Mouse (Mus musculus) thymus, postnatal 4 days (tissue): ENCODE measurements around the gene Slc22a27.
"Not testable (repeated sequence)": the region's sequence is repeated elsewhere in the genome, so short reads cannot be mapped to it uniquely, and the experiment has no call there.

Source experiments
- DNase-seq: peaks from one replicate; pipeline ENCODE4 v3.0.0; 2021

Gene Slc22a27

DNA sequence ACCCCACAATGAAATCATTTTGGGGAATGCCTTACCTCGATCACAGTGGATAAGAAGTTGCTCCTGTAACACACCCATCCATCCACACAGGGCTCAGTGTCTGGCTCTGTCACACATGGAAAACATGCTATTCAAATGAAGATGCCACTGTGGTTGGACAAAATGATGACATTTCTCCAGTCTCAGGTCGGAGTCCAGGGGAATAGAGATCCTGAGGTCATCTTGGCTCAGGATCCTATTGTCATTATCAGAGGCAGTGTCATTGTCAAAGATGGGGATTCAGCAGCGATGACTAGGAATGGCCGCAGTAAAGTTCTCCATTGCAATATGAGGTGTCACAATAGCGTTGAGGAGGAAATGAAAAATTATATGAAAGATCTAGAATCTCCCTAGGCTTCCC, at the start of gene Slc22a27:
Slc22a27 (minus strand) TSS at position 101 of the 400 bp plus-strand sequence.
- not testable (repeated sequence) for DNase-seq

- not testable (repeated sequence) for DNase-seq
Observed at GRCm38 (mm10) chr19:8011596-8011995, 45.8 kb upstream of the Slc22a27 start.

DNA sequence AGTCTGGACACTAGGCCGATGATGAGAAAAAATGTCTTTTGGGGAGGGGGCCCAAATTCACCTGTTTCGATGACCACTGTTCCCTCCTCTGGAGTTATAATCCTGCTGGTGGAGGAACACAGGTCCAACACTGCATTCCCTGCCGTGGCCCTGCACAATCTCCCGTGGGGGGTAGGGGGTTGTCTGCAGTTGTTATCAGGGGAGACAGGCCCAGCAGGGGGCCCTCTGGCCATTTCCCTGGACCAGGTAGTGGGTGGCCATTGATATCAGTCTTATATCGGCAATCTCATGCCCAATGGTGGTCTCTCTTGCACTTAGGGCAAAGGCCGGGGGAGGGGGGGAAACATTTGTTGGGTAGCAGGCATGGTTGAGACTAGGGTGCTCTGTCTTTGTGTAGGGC, 43.3 kb upstream of the Slc22a27 start:
- not testable (repeated sequence) for DNase-seq

DNA sequence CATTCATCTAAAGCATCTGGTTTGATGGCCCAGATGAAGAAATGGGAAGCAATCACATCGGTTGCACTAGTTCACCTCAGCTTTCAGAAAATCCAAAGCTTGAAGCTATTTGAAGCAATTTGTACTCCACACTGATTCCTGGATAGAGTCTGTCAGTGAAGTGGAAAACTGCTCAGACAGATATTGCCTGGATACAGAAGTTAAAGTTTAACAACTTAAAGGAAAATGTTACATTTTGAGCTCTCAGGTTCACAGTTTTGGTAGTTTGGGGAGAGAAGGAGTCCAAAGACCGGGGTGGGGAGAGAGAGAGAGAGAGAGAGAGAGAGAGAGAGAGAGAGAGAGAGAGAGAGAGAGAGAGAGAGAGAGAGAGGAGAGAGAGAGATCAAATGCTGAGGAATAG, 2.9 kb upstream of the Slc22a27 start:
- DNase-seq = no peak

DNA sequence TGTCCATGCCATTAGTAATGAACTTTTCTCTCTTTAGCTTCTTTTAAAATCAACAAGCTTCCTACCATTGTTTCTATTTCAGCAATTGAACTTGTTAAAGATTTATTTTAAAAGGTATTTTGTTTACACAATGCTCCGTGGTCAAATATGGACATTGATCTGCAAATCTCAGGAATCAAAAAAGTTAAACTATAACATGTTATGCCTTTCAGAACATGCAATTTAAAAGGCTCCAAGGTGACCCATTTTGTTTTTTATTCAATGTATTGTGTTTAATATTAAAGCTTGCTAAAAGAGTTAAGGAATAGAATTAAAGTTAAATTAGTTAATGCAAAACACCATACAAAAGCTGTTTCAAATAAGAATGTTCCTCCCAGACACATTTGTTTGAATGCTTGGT, 723 bp upstream of the Slc22a27 start:
- not testable (repeated sequence) for DNase-seq

- not testable (repeated sequence) for DNase-seq
Observed at GRCm38 (mm10) chr19:7939391-7939790, 26.4 kb downstream of the Slc22a27 start.

DNA sequence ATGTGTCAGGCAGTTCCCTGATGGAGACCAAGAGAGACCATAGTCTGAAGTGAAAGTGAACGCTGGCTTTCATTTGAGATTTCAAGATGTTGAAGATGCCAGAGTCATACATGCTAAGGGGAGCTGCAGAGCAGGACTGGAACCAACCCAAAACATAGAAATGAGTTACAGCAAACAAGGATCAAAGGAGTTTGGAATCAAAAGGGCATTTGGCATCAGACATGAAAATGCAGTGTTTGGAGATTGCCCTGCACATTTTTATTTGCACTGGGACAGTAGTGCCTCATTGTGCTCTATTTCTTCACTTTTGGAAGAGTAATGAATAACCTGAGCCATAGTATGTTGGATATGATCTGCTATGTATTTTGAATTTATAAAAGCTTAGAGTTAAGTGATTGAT, 89.2 kb downstream of the Slc22a27 start:
- DNase-seq = no peak

GRCm38 (mm10) chr19:7829851-7830250, 136.0 kb downstream of the Slc22a27 start:
- DNase-seq = no peak
